Mouse (Mus musculus): ENCODE measurements around the gene Myo16.

- TF ChIP-seq CTCF (IDR thresholded peaks at IDR 0.05; ENCODE audit: borderline replicate concordance, insufficient read depth, low read length) (no peak), POLR2A (IDR thresholded peaks at IDR 0.05; ENCODE audit: low read depth, low read length) (no peak)
Measured at GRCm38 (mm10) chr8:10419726-10420125, 266.0 kb downstream of the Myo16 start.
